Mouse (Mus musculus) small intestine, adult 2 months (tissue): ENCODE measurements around the gene Lrrc8a. TPM values are rescaled to one million over a fixed set of nuclear protein-coding genes. Genes with fewer than 3 reads are reported as not detected.

Experiments used
- H3K27ac ChIP-seq: fragments of 200-500 bp; 2 replicates; pipeline ENCODE4 v1.5.1; 2012; ENCODE audit warnings: low read depth, low read length, control low read depth, inconsistent platforms; ENCODE audit not compliant: insufficient read depth
- H3K27me3 ChIP-seq: fragments of 200-500 bp; 2 replicates; pipeline ENCODE4 v1.6.1; 2012; ENCODE audit warnings: mild to moderate bottlenecking, moderate library complexity, low read length, inconsistent platforms; ENCODE audit not compliant: control insufficient read depth, insufficient read depth
- H3K36me3 ChIP-seq: fragments of 200-500 bp; 2 replicates; pipeline ENCODE4 v1.6.1; 2012; ENCODE audit warnings: mild to moderate bottlenecking, low read length, control low read depth, inconsistent platforms; ENCODE audit not compliant: control insufficient read depth, insufficient read depth
- H3K4me1 ChIP-seq: fragments of 200-500 bp; 2 replicates; pipeline ENCODE4 v1.6.1; 2012; ENCODE audit warnings: low read length, inconsistent platforms, mixed read lengths; ENCODE audit not compliant: control insufficient read depth, insufficient read depth, insufficient read length
- H3K4me3 ChIP-seq: fragments of 200-500 bp; 2 replicates; pipeline ENCODE4 v1.5.1; 2012; ENCODE audit warnings: low read depth, mild to moderate bottlenecking, control low read depth, inconsistent platforms, low read length, moderate library complexity
- CTCF ChIP-seq: fragments of 200-500 bp; IDR thresholded peaks from 2 replicates; pipeline ENCODE4 v1.5.1; 2012; ENCODE audit warnings: low read depth, mild to moderate bottlenecking, control low read depth, inconsistent platforms, low read length, moderate library complexity, mixed read lengths; ENCODE audit not compliant: insufficient replicate concordance, insufficient read length; ENCODE audit errors: extremely low read depth
- POLR2A ChIP-seq: fragments of 200-500 bp; IDR thresholded peaks from 2 replicates; pipeline ENCODE4 v1.6.1; 2012; ENCODE audit warnings: low read depth, mild to moderate bottlenecking, control low read depth, inconsistent platforms, low read length, moderate library complexity
- whole genome bisulfite sequencing: fragments of 180-500 bp; shearing (Covaris S2); methylation state at CpG from one replicate; pipeline ENCODE4 v1.1.7; 2018; 5-methylcytosine and 5-hydroxymethylcytosine counted together
- polyA plus RNA-seq: library from polyadenylated mRNA; depleted of rRNA; stranded (reverse); fragments of >200 nt; gene quantifications from 2 replicates; pipeline ENCODE4 v1.2.3, GENCODE M21; 2012

The Lrrc8a gene
- polyA plus RNA-seq, 1 experiment = 27.4 TPM

- peaks cover 13% of the 10 kb centered on the region for H3K4me1 ChIP-seq
- peaks cover 37% of the 10 kb centered on the region for H3K36me3 ChIP-seq
- H3K27ac ChIP-seq = no peak overlapping the region; the same call in 1 of the 2 replicates
- TF ChIP-seq POLR2A (no peak), CTCF (no peak)
- no peaks in the 10 kb centered on the region for H3K27me3 ChIP-seq
- no peak overlapping the region for H3K4me3 ChIP-seq
- 49% methylated on average over 4 of the region's 4 CpGs for WGBS
Measured at GRCm38 (mm10) chr2:30262840-30263441, 25.4 kb downstream of the Lrrc8a start.

GRCm38 (mm10) chr2:30263811-30264210 is 26.3 kb downstream of the Lrrc8a start:
- no peak for TF ChIP-seq POLR2A
- no peak for TF ChIP-seq CTCF
- no peak overlapping the region for H3K27ac ChIP-seq
- peaks cover 4% of the 10 kb centered on the region for H3K4me1 ChIP-seq
- no peaks in the 10 kb centered on the region for H3K27me3 ChIP-seq
- WGBS = 86% methylated on average over 6 of the region's 6 CpGs
- H3K4me3 ChIP-seq = no peak overlapping the region
- peaks cover 31% of the 10 kb centered on the region for H3K36me3 ChIP-seq

GRCm38 (mm10) chr2:30264671-30265519 is 27.4 kb downstream of the Lrrc8a start:
- peaks cover 5% of the 10 kb centered on the region for H3K4me1 ChIP-seq
- TF ChIP-seq CTCF (no peak), POLR2A (no peak)
- WGBS = 38% methylated on average over 7 of the region's 7 CpGs
- H3K27me3 ChIP-seq = no peaks in the 10 kb centered on the region
- H3K27ac ChIP-seq = peak overlapping the region; percentile 80
- H3K4me3 ChIP-seq = no peak overlapping the region
- peaks cover 27% of the 10 kb centered on the region for H3K36me3 ChIP-seq

- Histone ChIP-seq H3K27me3 (no peaks in the 10 kb centered on the region), H3K4me3 (no peak within 1 kb of the TSS), H3K27ac (peak within 1 kb of the TSS; percentile 80), H3K4me1 (peaks cover 5% of the 10 kb centered on the region), H3K36me3 (peaks cover 24% of the 10 kb centered on the region)
- no peak for TF ChIP-seq CTCF
- TF ChIP-seq POLR2A = no peak
- 61% methylated on average over 5 of the region's 5 CpGs for WGBS
Measured at GRCm38 (mm10) chr2:30265767-30266253, 28.3 kb downstream of the Lrrc8a start, which contains the start of gene Phyhd1. TSS of gene Phyhd1 (plus strand) at chr2:30266203.

GRCm38 (mm10) chr2:30266392-30266941 is 29.0 kb downstream of the Lrrc8a start:
- peak overlapping the region; percentile 80 for H3K27ac ChIP-seq
- H3K4me1 ChIP-seq = peaks cover 5% of the 10 kb centered on the region
- 13% methylated on average over 4 of the region's 4 CpGs for WGBS
- H3K36me3 ChIP-seq = peaks cover 24% of the 10 kb centered on the region
- TF ChIP-seq CTCF = no peak
- peak; percentile 25; the same call in 1 of the 2 replicates for TF ChIP-seq POLR2A
- no peaks in the 10 kb centered on the region for H3K27me3 ChIP-seq
- H3K4me3 ChIP-seq = no peak overlapping the region

GRCm38 (mm10) chr2:30267466-30267865 is 30.0 kb downstream of the Lrrc8a start:
- peaks cover 16% of the 10 kb centered on the region for H3K36me3 ChIP-seq
- WGBS = 89% methylated on average over 2 of the region's 2 CpGs
- peaks cover 5% of the 10 kb centered on the region for H3K4me1 ChIP-seq
- 0 out of 2 replicates have a peak overlapping the region, but pooled peaks have one; percentile 80 for H3K27ac ChIP-seq
- TF ChIP-seq POLR2A (no peak), CTCF (no peak)
- no peak overlapping the region for H3K4me3 ChIP-seq
- no peaks in the 10 kb centered on the region for H3K27me3 ChIP-seq

GRCm38 (mm10) chr2:30268371-30268770 is 30.9 kb downstream of the Lrrc8a start:
- Histone ChIP-seq H3K27ac (no peak overlapping the region), H3K36me3 (peaks cover 9% of the 10 kb centered on the region), H3K4me3 (no peak overlapping the region), H3K4me1 (peaks cover 5% of the 10 kb centered on the region), H3K27me3 (no peaks in the 10 kb centered on the region)
- TF ChIP-seq POLR2A (no peak), CTCF (no peak)
- WGBS = 66% methylated on average over 4 of the region's 4 CpGs
